Mouse (Mus musculus): ENCODE measurements around the gene Hsf5. TPM values are rescaled to one million over a fixed set of nuclear protein-coding genes. Genes with fewer than 3 reads are reported as not detected.

The Hsf5 gene
- total and polyA plus RNA-seq, 3 experiments, result 0.05 to 0.45 TPM; not detected in 1

DNA sequence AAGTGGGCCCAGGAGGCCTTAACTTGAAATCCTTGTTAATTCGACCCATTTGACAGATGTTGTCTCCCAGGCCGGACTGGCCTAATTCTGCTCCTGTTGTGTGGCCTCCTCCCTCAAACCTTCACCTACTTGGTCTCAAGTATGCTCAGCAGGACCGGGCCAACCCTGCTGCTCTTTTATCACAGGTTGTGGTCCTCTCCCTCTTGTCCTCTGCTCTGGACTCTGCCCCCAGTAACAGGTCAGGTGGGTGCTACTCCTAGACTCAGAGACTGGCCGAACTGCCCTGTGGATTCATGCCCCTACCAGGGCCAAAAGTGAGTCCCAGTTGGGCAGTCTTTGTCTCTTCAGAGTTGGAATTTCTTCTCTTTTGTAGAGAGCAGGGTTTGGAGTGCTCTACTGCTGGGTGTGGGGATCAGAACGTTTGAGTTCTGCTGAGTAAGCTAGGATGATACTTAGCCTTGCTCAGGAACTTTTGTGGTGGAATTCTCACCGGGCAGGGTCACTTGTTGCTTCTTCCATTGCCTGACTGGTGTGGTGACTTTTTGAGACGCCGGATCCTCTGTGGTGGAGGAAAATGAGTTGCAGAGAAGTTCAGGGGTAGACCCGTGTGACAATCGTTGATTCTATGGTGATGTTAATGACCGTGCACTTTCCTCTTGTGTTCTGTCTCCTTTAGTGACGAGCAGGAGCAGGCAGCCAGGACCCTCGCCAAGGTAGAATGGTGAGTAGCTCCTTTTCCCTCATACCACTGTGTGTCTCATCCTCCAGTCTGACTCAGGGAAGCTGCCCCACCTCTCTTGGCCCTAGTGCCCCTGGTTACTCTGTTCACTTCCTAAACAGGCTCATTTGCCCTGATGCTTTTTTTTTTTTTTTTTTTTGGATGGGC, 24.0 kb upstream of the Hsf5 start:
- H3K9me3 ChIP-seq (replicated peaks), result no peaks in the 10 kb centered on the region
- H3K4me1 ChIP-seq (ENCODE audit: insufficient read depth, low read depth, low read length), result peaks cover 64% of the 10 kb centered on the region
- peaks cover 62% of the 10 kb centered on the region for H3K36me3 ChIP-seq (replicated peaks)
- peak overlapping the region; percentile 73 for H3K4me3 ChIP-seq (ENCODE audit: low read depth, low read length)
- ATAC-seq (ENCODE audit: extremely low read depth, insufficient number of reproducible peaks, low FRiP score, poor library complexity, severe bottlenecking) (no peak), DNase-seq (ENCODE audit: low spot score) (no peak)
- TF ChIP-seq GATA2 (IDR thresholded peaks at IDR 0.05; ENCODE audit: borderline replicate concordance, low read depth, low read length) (no peak), GATA1 (IDR thresholded peaks at IDR 0.05; ENCODE audit: borderline replicate concordance, low read length) (no peak), TAL1 (conservative IDR thresholded peaks at IDR 0.05; ENCODE audit: low read depth, low read length) (no peak), CTCF (IDR thresholded peaks at IDR 0.05; ENCODE audit: low read depth, low read length) (no peak), POLR2AphosphoS5 (IDR thresholded peaks at IDR 0.05; ENCODE audit: insufficient replicate concordance, low read depth, low read length) (no peak)
- H3K27me3 ChIP-seq (ENCODE audit: insufficient read depth, low read length), result no peaks in the 10 kb centered on the region

- H3K4me1 ChIP-seq (ENCODE audit: insufficient read depth, low read depth, low read length), result peaks cover 51% of the 10 kb centered on the region
- ATAC-seq (ENCODE audit: extremely low read depth, insufficient number of reproducible peaks, low FRiP score, poor library complexity, severe bottlenecking) (no peak), DNase-seq (ENCODE audit: low spot score) (peak; percentile 84)
- no peaks in the 10 kb centered on the region; the same call in 1 of the 2 replicates for H3K27me3 ChIP-seq (ENCODE audit: insufficient read depth, low read length)
- no peaks in the 10 kb centered on the region for H3K9me3 ChIP-seq (replicated peaks)
- TF ChIP-seq CTCF (IDR thresholded peaks at IDR 0.05; ENCODE audit: low read depth, low read length) (no peak), GATA1 (IDR thresholded peaks at IDR 0.05; ENCODE audit: borderline replicate concordance, low read length) (no peak), GATA2 (IDR thresholded peaks at IDR 0.05; ENCODE audit: borderline replicate concordance, low read depth, low read length) (no peak), POLR2AphosphoS5 (IDR thresholded peaks at IDR 0.05; ENCODE audit: insufficient replicate concordance, low read depth, low read length) (no peak), TAL1 (conservative IDR thresholded peaks at IDR 0.05; ENCODE audit: low read depth, low read length) (no peak)
- H3K36me3 ChIP-seq (replicated peaks), result peaks cover 72% of the 10 kb centered on the region
- H3K4me3 ChIP-seq (ENCODE audit: low read depth, low read length), result peak overlapping the region; percentile 72
Measured at GRCm38 (mm10) chr11:87595327-87595841, 21.6 kb upstream of the Hsf5 start.

- TF ChIP-seq POLR2AphosphoS5 (IDR thresholded peaks at IDR 0.05; ENCODE audit: insufficient replicate concordance, low read depth, low read length), result no peak
- no peak for TF ChIP-seq CTCF (IDR thresholded peaks at IDR 0.05; ENCODE audit: low read depth, low read length)
- no peak for TF ChIP-seq TAL1 (conservative IDR thresholded peaks at IDR 0.05; ENCODE audit: low read depth, low read length)
- TF ChIP-seq GATA1 (IDR thresholded peaks at IDR 0.05; ENCODE audit: borderline replicate concordance, low read length), result no peak
- TF ChIP-seq GATA2 (IDR thresholded peaks at IDR 0.05; ENCODE audit: borderline replicate concordance, low read depth, low read length), result no peak
- no peak for ATAC-seq (ENCODE audit: extremely low read depth, insufficient number of reproducible peaks, low FRiP score, poor library complexity, severe bottlenecking)
- peaks cover 78% of the 10 kb centered on the region for H3K36me3 ChIP-seq (replicated peaks)
Measured at GRCm38 (mm10) chr11:87595976-87596375, 21.0 kb upstream of the Hsf5 start.

GRCm38 (mm10) chr11:87596492-87596891, 20.5 kb upstream of the Hsf5 start:
- no peaks in the 10 kb centered on the region for H3K9me3 ChIP-seq (replicated peaks)
- ATAC-seq (ENCODE audit: extremely low read depth, insufficient number of reproducible peaks, low FRiP score, poor library complexity, severe bottlenecking), result no peak
- TF ChIP-seq POLR2AphosphoS5 (IDR thresholded peaks at IDR 0.05; ENCODE audit: insufficient replicate concordance, low read depth, low read length), result no peak
- TF ChIP-seq GATA2 (IDR thresholded peaks at IDR 0.05; ENCODE audit: borderline replicate concordance, low read depth, low read length), result no peak
- TF ChIP-seq GATA1 (IDR thresholded peaks at IDR 0.05; ENCODE audit: borderline replicate concordance, low read length), result no peak
- no peak for TF ChIP-seq CTCF (IDR thresholded peaks at IDR 0.05; ENCODE audit: low read depth, low read length)
- TF ChIP-seq TAL1 (conservative IDR thresholded peaks at IDR 0.05; ENCODE audit: low read depth, low read length), result no peak
- no peak for DNase-seq (ENCODE audit: low spot score)
- no peaks in the 10 kb centered on the region; the same call in 1 of the 2 replicates for H3K27me3 ChIP-seq (ENCODE audit: insufficient read depth, low read length)
- peaks cover 83% of the 10 kb centered on the region for H3K36me3 ChIP-seq (replicated peaks)
- H3K4me3 ChIP-seq (ENCODE audit: low read depth, low read length), result no peak overlapping the region
- H3K4me1 ChIP-seq (ENCODE audit: insufficient read depth, low read depth, low read length), result peaks cover 45% of the 10 kb centered on the region

More at GRCm38 (mm10) chr11:87595976-87596375, 21.0 kb upstream of the Hsf5 start:
- H3K4me1 ChIP-seq (ENCODE audit: insufficient read depth, low read depth, low read length), result peaks cover 46% of the 10 kb centered on the region
- no peaks in the 10 kb centered on the region for H3K9me3 ChIP-seq (replicated peaks)
- H3K27me3 ChIP-seq (ENCODE audit: insufficient read depth, low read length), result no peaks in the 10 kb centered on the region; the same call in 1 of the 2 replicates
- DNase-seq (ENCODE audit: low spot score), result no peak
- peak overlapping the region; percentile 72 for H3K4me3 ChIP-seq (ENCODE audit: low read depth, low read length)

DNA sequence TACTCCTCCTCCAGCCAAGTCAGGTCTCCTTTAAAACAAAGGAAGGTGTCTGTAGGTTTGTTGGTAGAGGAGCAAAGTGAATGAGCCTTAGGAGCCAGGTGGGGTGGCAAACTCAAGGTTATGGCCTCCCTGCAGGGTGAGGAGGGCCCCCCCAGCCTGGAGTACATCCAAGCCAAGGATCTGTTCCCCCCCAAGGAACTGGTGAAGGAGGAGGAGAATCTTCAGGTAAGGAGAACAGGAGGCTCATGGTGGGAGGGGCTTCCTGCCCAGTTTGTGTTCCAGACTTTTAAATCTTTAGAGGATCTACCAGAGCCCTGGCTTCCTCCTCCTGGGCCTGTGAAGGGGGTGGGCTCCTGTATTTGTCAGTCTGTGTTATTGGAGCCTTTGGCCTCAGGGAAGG, 19.9 kb upstream of the Hsf5 start:
- DNase-seq (ENCODE audit: low spot score) (no peak), ATAC-seq (ENCODE audit: extremely low read depth, insufficient number of reproducible peaks, low FRiP score, poor library complexity, severe bottlenecking) (no peak)
- Histone ChIP-seq H3K27me3 (ENCODE audit: insufficient read depth, low read length) (no peaks in the 10 kb centered on the region; the same call in 1 of the 2 replicates), H3K9me3 (replicated peaks) (no peaks in the 10 kb centered on the region), H3K4me3 (ENCODE audit: low read depth, low read length) (no peak overlapping the region), H3K4me1 (ENCODE audit: insufficient read depth, low read depth, low read length) (peaks cover 45% of the 10 kb centered on the region), H3K36me3 (replicated peaks) (peaks cover 88% of the 10 kb centered on the region)
- TF ChIP-seq GATA1 (IDR thresholded peaks at IDR 0.05; ENCODE audit: borderline replicate concordance, low read length) (no peak), GATA2 (IDR thresholded peaks at IDR 0.05; ENCODE audit: borderline replicate concordance, low read depth, low read length) (no peak), POLR2AphosphoS5 (IDR thresholded peaks at IDR 0.05; ENCODE audit: insufficient replicate concordance, low read depth, low read length) (no peak), TAL1 (conservative IDR thresholded peaks at IDR 0.05; ENCODE audit: low read depth, low read length) (no peak), CTCF (IDR thresholded peaks at IDR 0.05; ENCODE audit: low read depth, low read length) (no peak)
